Mouse (Mus musculus): Measurements from ENCODE around the gene Stx17. TPM values are rescaled to one million over a fixed set of nuclear protein-coding genes. Genes with fewer than 3 reads are reported as not detected.

Stx17 gene
- polyA plus RNA-seq, 1 experiment, result 9.9 TPM

DNA sequence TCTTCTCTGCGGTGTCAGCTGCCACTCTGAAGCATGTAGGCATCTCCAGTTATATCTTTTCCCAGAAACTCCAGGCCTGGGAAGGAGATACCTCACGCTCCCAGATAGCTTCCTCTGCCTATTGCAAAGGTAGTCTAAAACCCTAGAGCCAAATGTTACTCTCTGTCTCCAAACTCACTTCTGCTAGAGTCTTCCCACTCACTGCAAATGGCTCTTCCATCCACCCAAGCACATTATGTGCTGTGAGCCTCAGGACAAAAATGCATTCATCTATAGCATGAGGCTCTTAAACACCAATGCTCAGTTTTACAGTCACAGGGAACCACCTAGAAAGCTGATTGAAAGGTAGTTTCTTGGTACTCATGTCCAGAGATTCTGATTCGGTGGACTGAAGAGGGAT lies 31.5 kb upstream of the Stx17 start:
- TF ChIP-seq POLR2A (IDR thresholded peaks at IDR 0.05; ENCODE audit: borderline replicate concordance, control insufficient read depth, low read depth, low read length) (no peak), CTCF (IDR thresholded peaks at IDR 0.05; ENCODE audit: control insufficient read depth, insufficient read depth, low read length) (no peak)
- H3K27ac ChIP-seq (ENCODE audit: control insufficient read depth, insufficient read depth, low read depth, low read length, poor library complexity), result no peak overlapping the region
- no peak overlapping the region for H3K4me3 ChIP-seq (replicated peaks; ENCODE audit: control insufficient read depth, low read depth, low read length)
- 85% methylated on average over 3 of the region's 3 CpGs for WGBS
- H3K4me1 ChIP-seq (ENCODE audit: control insufficient read depth, insufficient read depth, low read length), result no peaks in the 10 kb centered on the region

DNA sequence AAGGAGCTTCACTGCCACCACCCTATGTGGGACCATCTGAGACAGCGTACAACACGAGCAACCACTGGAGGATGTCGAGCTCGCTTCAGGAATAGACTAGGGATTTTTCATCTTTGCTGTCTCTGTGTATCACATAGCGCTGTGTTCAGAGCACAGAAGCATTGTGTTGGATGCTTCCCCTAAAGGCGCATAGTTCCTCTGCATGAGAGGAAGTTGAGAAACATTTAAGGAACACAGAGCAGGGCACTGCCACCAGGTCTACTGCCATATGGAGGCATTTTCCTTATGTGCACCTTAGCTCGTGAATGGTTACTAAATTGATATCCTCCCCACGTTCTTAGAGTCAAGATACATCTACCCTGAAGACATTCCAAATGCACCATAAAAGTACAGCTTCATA lies 24.5 kb upstream of the Stx17 start:
- Histone ChIP-seq H3K27ac (ENCODE audit: control insufficient read depth, insufficient read depth, low read depth, low read length, poor library complexity) (no peak overlapping the region), H3K4me1 (ENCODE audit: control insufficient read depth, insufficient read depth, low read length) (no peaks in the 10 kb centered on the region; the same call in 1 of the 2 replicates), H3K4me3 (replicated peaks; ENCODE audit: control insufficient read depth, low read depth, low read length) (no peak overlapping the region)
- TF ChIP-seq POLR2A (IDR thresholded peaks at IDR 0.05; ENCODE audit: borderline replicate concordance, control insufficient read depth, low read depth, low read length) (no peak), CTCF (IDR thresholded peaks at IDR 0.05; ENCODE audit: control insufficient read depth, insufficient read depth, low read length) (no peak)
- WGBS, result 51% methylated on average over 8 of the region's 8 CpGs

DNA sequence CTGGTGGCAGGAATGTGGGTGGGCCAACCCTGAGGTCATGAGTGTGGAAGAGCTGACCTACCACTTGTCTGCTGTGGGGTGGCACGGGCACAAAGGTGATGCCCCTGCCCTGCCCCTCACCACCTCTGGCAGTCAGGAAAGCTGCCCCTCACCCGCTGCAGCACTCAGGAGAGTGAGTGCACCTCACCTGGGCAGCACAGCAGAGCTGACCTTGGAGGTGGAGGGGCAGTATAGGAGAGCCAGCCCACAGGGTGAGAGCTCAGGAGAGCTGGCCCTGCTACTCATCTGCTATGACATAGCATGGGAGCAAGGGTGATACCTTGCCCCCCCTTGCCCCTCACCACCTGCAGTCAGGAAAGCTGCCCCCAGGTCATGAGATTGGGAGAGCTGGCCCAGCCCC lies 22.7 kb upstream of the Stx17 start:
- WGBS, result 75% methylated on average over 2 of the region's 2 CpGs
- Histone ChIP-seq H3K27ac (ENCODE audit: control insufficient read depth, insufficient read depth, low read depth, low read length, poor library complexity) (no peak overlapping the region), H3K4me3 (replicated peaks; ENCODE audit: control insufficient read depth, low read depth, low read length) (no peak overlapping the region), H3K4me1 (ENCODE audit: control insufficient read depth, insufficient read depth, low read length) (no peaks in the 10 kb centered on the region; the same call in 1 of the 2 replicates)
- TF ChIP-seq POLR2A (IDR thresholded peaks at IDR 0.05; ENCODE audit: borderline replicate concordance, control insufficient read depth, low read depth, low read length) (no peak), CTCF (IDR thresholded peaks at IDR 0.05; ENCODE audit: control insufficient read depth, insufficient read depth, low read length) (no peak)

DNA sequence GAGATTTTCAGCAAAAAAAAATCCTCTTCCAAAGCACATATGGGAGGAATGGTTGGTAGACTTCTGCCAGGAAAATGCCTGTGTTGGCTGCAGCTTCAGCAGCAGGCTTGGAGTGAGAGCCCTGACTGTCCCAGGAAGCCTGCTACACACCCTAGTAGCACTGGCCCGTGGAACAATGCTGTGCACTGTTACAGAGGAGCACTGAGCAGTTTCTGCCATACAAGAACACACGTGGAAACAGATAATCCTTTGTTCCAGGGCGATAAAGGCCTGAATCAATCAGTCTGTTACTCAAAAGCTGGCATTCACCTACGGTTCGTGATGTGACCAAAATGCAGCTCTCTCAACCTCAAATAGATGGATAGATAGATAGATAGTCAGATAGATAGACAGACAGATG lies 19.3 kb upstream of the Stx17 start:
- WGBS, result 71% methylated on average over 5 of the region's 5 CpGs
- Histone ChIP-seq H3K4me3 (replicated peaks; ENCODE audit: control insufficient read depth, low read depth, low read length) (no peak overlapping the region), H3K4me1 (ENCODE audit: control insufficient read depth, insufficient read depth, low read length) (0 out of 2 replicates have a peak, but pooled peaks cover 2% of the 10 kb centered on the region), H3K27ac (ENCODE audit: control insufficient read depth, insufficient read depth, low read depth, low read length, poor library complexity) (no peak overlapping the region)
- TF ChIP-seq CTCF (IDR thresholded peaks at IDR 0.05; ENCODE audit: control insufficient read depth, insufficient read depth, low read length), result no peak
- TF ChIP-seq POLR2A (IDR thresholded peaks at IDR 0.05; ENCODE audit: borderline replicate concordance, control insufficient read depth, low read depth, low read length), result no peak

DNA sequence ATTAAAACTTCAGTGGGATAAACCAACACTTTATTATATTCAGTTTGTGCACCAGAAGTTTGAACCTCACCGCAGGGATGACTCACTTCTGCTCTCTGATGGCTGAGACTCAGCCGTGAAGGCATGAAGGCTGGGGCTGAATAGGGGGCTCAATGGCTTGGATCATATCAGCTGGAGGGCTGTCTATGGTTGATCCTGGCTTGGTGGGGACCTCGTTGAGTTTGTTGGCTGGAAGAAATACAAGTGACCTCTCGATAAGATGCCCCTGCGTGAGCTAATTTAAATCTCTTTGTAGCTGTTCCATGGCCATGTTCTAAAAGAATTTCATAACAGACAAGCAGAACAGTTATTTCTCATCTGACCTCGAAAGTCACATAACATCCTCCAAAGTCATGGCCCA lies 17.6 kb upstream of the Stx17 start:
- no peak overlapping the region for H3K4me3 ChIP-seq (replicated peaks; ENCODE audit: control insufficient read depth, low read depth, low read length)
- 71% methylated on average over 6 of the region's 6 CpGs for WGBS
- TF ChIP-seq CTCF (IDR thresholded peaks at IDR 0.05; ENCODE audit: control insufficient read depth, insufficient read depth, low read length) (no peak), POLR2A (IDR thresholded peaks at IDR 0.05; ENCODE audit: borderline replicate concordance, control insufficient read depth, low read depth, low read length) (no peak)
- no peak overlapping the region for H3K27ac ChIP-seq (ENCODE audit: control insufficient read depth, insufficient read depth, low read depth, low read length, poor library complexity)
- peaks cover 2% of the 10 kb centered on the region; the same call in 1 of the 2 replicates for H3K4me1 ChIP-seq (ENCODE audit: control insufficient read depth, insufficient read depth, low read length)

DNA sequence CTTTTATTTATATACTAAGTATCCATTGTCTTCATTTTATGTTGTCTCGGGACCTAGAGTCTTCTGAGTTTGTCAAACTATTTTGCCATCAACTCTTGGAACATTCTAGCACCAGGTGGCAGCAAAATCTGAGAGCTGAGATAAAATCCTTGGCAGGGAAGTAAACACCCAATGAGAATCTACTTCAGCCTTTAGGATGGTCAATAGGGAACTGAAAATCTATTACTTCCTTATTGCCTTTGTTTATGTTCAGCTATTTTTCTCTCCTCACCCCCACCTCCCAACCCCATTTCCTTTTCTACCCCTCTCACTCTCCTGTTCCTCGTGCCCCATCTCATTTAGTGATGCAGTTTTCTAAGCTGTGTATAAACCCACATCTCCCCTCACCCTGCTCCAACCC lies 16.1 kb upstream of the Stx17 start:
- Histone ChIP-seq H3K4me1 (ENCODE audit: control insufficient read depth, insufficient read depth, low read length) (peaks cover 2% of the 10 kb centered on the region; the same call in 1 of the 2 replicates), H3K27ac (ENCODE audit: control insufficient read depth, insufficient read depth, low read depth, low read length, poor library complexity) (no peak overlapping the region; the same call in 1 of the 2 replicates), H3K4me3 (replicated peaks; ENCODE audit: control insufficient read depth, low read depth, low read length) (no peak overlapping the region)
- TF ChIP-seq POLR2A (IDR thresholded peaks at IDR 0.05; ENCODE audit: borderline replicate concordance, control insufficient read depth, low read depth, low read length) (no peak), CTCF (IDR thresholded peaks at IDR 0.05; ENCODE audit: control insufficient read depth, insufficient read depth, low read length) (no peak)
- WGBS, result 19% methylated on average over 2 of the region's 2 CpGs

DNA sequence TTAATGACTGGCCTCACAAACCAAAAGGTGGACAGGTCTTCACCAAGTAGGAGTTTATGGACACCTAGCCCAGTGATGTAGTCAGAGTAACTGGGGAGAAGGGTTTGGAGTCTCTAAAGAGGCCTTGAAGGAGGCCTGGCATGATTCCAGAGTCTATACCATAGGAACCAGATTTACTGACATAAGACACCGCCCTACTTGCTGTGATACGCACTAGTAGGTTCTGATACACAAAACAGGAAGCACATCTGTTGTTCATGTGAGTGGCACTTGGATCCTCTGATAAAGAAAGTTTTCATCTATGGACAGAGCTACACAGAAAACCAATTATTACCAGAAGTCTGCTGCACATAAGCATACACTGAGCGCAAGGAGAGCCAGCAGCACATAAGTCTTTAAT lies 14.4 kb upstream of the Stx17 start:
- Histone ChIP-seq H3K27ac (ENCODE audit: control insufficient read depth, insufficient read depth, low read depth, low read length, poor library complexity) (no peak overlapping the region; the same call in 1 of the 2 replicates), H3K4me3 (replicated peaks; ENCODE audit: control insufficient read depth, low read depth, low read length) (no peak overlapping the region), H3K4me1 (ENCODE audit: control insufficient read depth, insufficient read depth, low read length) (peaks cover 2% of the 10 kb centered on the region; the same call in 1 of the 2 replicates)
- 67% methylated on average over 3 of the region's 3 CpGs for WGBS
- no peak for TF ChIP-seq POLR2A (IDR thresholded peaks at IDR 0.05; ENCODE audit: borderline replicate concordance, control insufficient read depth, low read depth, low read length)
- no peak for TF ChIP-seq CTCF (IDR thresholded peaks at IDR 0.05; ENCODE audit: control insufficient read depth, insufficient read depth, low read length)

DNA sequence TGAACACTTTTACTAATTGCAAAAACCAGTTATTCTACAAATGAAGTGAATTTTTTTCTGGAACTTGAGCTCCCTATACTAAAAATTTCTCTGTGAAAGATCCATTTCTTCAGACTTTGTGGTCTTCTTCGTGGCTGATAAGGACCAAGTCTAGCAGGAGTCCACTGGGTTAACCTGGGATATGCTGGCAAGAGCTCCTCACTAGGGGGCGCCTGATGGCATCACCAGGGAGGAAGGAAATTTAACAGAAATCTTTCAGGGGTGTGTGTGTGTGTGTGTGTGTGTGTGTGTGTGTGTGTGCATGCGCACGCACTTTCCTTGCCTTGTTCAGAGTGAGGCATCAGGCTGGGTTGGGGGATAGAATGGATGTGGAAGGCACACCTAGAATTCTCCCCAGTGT lies 8.5 kb upstream of the Stx17 start:
- Histone ChIP-seq H3K4me1 (ENCODE audit: control insufficient read depth, insufficient read depth, low read length) (no peaks in the 10 kb centered on the region; the same call in 1 of the 2 replicates), H3K4me3 (replicated peaks; ENCODE audit: control insufficient read depth, low read depth, low read length) (no peak overlapping the region), H3K27ac (ENCODE audit: control insufficient read depth, insufficient read depth, low read depth, low read length, poor library complexity) (no peak overlapping the region)
- peak; percentile 62 for TF ChIP-seq CTCF (IDR thresholded peaks at IDR 0.05; ENCODE audit: control insufficient read depth, insufficient read depth, low read length)
- TF ChIP-seq POLR2A (IDR thresholded peaks at IDR 0.05; ENCODE audit: borderline replicate concordance, control insufficient read depth, low read depth, low read length), result no peak
- WGBS, result 32% methylated on average over 4 of the region's 4 CpGs

DNA sequence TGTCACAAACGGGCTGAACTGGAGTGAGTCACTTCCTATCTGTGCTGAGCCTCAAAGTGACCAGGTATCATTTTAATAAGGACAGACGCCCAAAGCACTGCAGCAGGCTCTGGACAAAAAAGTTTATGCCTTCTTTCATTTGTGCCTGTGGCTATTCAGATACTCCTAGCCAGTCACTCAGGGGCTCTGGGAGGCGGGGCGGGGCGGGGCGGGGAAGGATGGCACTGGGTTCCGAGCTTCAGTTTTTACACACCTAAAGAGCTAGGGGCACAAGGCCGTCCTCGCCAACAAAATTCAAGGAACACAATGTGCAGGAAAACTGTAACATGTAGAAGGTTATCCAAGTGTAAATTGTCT lies 321 bp upstream of the Stx17 start:
- TF ChIP-seq CTCF (IDR thresholded peaks at IDR 0.05; ENCODE audit: control insufficient read depth, insufficient read depth, low read length) (no peak), POLR2A (IDR thresholded peaks at IDR 0.05; ENCODE audit: borderline replicate concordance, control insufficient read depth, low read depth, low read length) (no peak)
- H3K4me1 ChIP-seq (ENCODE audit: control insufficient read depth, insufficient read depth, low read length), result peaks cover 1% of the 10 kb centered on the region
- under 1% methylated on average over 9 of the region's 9 CpGs for WGBS
- H3K4me3 ChIP-seq (replicated peaks; ENCODE audit: control insufficient read depth, low read depth, low read length), result peak overlapping the region; percentile 91
- H3K27ac ChIP-seq (ENCODE audit: control insufficient read depth, insufficient read depth, low read depth, low read length, poor library complexity), result no peak overlapping the region

Data from bone marrow, adult 2 months (tissue).